Mouse (Mus musculus): Measurements from ENCODE around the gene Aoah. TPM values are rescaled to one million over a fixed set of nuclear protein-coding genes. Genes with fewer than 3 reads are reported as not detected.

The Aoah gene
- polyA plus RNA-seq, 1 experiment: not detected

DNA sequence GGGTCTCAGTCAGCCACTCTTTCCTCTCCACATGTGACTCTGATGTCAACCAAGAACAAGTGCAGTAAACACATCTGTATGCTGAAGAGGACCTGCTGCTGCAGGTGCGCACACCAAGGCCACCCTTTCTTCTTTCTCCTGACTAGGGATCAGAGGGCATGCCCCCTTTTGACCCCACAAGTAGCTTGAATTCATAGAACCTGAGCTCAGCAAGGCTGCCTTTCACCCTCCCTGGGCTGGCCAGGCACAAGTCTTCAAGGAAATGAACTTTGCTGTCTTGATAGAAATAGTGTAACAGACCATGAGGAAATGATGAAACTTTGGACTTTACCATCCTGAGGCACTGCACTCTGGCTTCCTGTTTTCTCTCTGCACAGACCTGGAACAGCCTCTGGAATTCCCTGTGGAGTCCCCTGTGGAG lies 7.1 kb upstream of the Aoah start:
- no peak overlapping the region for H3K4me2 ChIP-seq (ENCODE audit: low read depth)
- H3K36me3 ChIP-seq (ENCODE audit: control insufficient read depth, insufficient read depth): no peaks in the 10 kb centered on the region
- H3K79me2 ChIP-seq (ENCODE audit: control insufficient read depth, insufficient read depth): no peaks in the 10 kb centered on the region
- H3K4me3 ChIP-seq: no peak overlapping the region
- H3K27me3 ChIP-seq (ENCODE audit: control insufficient read depth, insufficient read depth, insufficient read length): no peaks in the 10 kb centered on the region
- TF ChIP-seq TCF3 (IDR thresholded peaks at IDR 0.05; ENCODE audit: insufficient read length, low read depth) (no peak), POLR2AphosphoS2 (IDR thresholded peaks at IDR 0.05; ENCODE audit: insufficient read length, low read depth) (no peak), E2F4 (IDR thresholded peaks at IDR 0.05; ENCODE audit: insufficient read depth) (no peak), REST (IDR thresholded peaks at IDR 0.05; ENCODE audit: insufficient read depth, insufficient read length) (no peak), MYOG (IDR thresholded peaks at IDR 0.05; ENCODE audit: control insufficient read depth in 1 of 3, insufficient read depth in 1 of 3, insufficient read length in 2 of 3, low read depth in 2 of 3) (no peak)
- H3ac ChIP-seq (ENCODE audit: control insufficient read depth, insufficient read length): no peak overlapping the region

DNA sequence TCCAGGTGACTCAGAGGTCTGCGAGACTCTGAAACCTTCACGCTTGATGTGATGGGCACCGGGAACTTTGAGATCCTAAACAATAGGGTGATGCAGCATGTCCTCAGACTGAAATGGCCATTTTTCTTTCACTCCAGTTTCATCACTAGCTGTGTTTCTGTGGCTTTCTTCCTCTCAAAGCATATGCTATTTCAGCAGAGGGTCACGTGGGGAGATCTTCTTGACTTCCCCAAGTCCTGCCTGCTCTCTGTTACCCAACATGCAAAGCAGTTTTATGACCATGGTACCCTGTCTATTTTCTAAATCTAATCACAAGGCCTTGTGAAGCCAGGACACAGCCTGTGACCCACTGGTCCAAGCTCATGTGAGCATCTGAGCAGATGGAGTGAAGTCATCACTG lies 6.0 kb upstream of the Aoah start:
- Histone ChIP-seq H3K79me2 (ENCODE audit: control insufficient read depth, insufficient read depth) (no peaks in the 10 kb centered on the region), H3K36me3 (ENCODE audit: control insufficient read depth, insufficient read depth) (no peaks in the 10 kb centered on the region)

DNA sequence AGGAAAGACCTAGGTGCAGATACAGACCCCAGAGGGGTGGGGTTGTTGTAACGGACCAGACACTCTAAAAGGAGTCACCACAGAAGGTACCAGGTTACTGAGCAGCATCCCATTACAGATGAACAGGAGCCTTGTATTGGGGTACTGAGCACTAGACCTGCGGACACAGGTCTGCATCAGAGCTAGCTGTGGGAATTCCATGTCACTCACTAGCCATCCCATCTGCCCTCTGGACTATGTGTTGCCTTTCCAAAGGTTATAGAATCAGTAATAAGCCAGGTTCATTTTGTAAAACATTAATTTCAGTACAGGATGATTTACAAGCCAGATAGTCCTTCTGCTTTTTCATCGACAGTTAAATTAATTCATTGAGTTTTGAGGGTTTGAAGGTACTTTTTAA lies 2.7 kb downstream of the Aoah start:
- Histone ChIP-seq H3K79me2 (ENCODE audit: control insufficient read depth, insufficient read depth) (no peaks in the 10 kb centered on the region), H3ac (ENCODE audit: control insufficient read depth, insufficient read length) (no peak overlapping the region), H3K36me3 (ENCODE audit: control insufficient read depth, insufficient read depth) (no peaks in the 10 kb centered on the region), H3K4me3 (no peak overlapping the region), H3K4me2 (ENCODE audit: low read depth) (no peak overlapping the region), H3K27me3 (ENCODE audit: control insufficient read depth, insufficient read depth, insufficient read length) (no peaks in the 10 kb centered on the region)
- TF ChIP-seq MYOD1 (IDR thresholded peaks at IDR 0.05; ENCODE audit: control insufficient read depth in 1 of 3, insufficient read length in 2 of 3, low read depth in 2 of 3) (no peak), TCF3 (IDR thresholded peaks at IDR 0.05; ENCODE audit: insufficient read length, low read depth) (no peak), USF1 (IDR thresholded peaks at IDR 0.05; ENCODE audit: low read depth) (no peak), POLR2A (IDR thresholded peaks at IDR 0.05; ENCODE audit: insufficient read length, low read depth) (no peak), REST (IDR thresholded peaks at IDR 0.05; ENCODE audit: insufficient read depth, insufficient read length) (no peak), MYOG (IDR thresholded peaks at IDR 0.05; ENCODE audit: control insufficient read depth in 1 of 3, insufficient read depth in 1 of 3, insufficient read length in 2 of 3, low read depth in 2 of 3) (no peak), TCF12 (IDR thresholded peaks at IDR 0.05; ENCODE audit: insufficient read depth, poor library complexity, severe bottlenecking) (no peak)

More for the DNA sequence above, 6.0 kb upstream of the Aoah start:
- no peak for TF ChIP-seq REST (IDR thresholded peaks at IDR 0.05; ENCODE audit: insufficient read depth, insufficient read length)
- Histone ChIP-seq H3K4me2 (ENCODE audit: low read depth) (no peak overlapping the region), H3K4me3 (no peak overlapping the region), H3ac (ENCODE audit: control insufficient read depth, insufficient read length) (no peak overlapping the region), H3K27me3 (ENCODE audit: control insufficient read depth, insufficient read depth, insufficient read length) (no peaks in the 10 kb centered on the region)

DNA sequence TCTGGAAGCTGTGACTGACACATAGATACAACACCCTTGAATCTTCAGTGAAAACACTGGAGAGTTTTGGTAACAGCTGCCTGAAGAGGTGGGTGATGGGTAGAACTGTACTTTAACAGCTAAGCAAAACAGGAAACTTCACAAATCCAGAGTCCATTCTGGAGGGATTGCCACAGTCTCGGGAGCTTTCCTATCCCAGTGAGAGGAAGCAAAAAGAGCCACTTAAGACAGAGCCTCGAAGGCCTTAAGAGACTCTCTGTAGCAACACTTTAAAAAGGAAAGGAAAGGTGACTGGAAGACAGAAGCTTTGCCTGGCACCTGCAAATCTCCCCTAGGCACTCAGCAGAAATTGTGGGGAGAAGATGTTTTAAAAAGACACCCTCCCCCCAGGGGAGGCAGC lies 4.6 kb downstream of the Aoah start:
- Histone ChIP-seq H3K4me2 (ENCODE audit: low read depth) (no peak overlapping the region), H3ac (ENCODE audit: control insufficient read depth, insufficient read length) (no peak overlapping the region), H3K27me3 (ENCODE audit: control insufficient read depth, insufficient read depth, insufficient read length) (no peaks in the 10 kb centered on the region), H3K79me2 (ENCODE audit: control insufficient read depth, insufficient read depth) (no peaks in the 10 kb centered on the region), H3K4me3 (no peak overlapping the region), H3K36me3 (ENCODE audit: control insufficient read depth, insufficient read depth) (no peaks in the 10 kb centered on the region)
- TF ChIP-seq TCF3 (IDR thresholded peaks at IDR 0.05; ENCODE audit: insufficient read length, low read depth) (no peak), CEBPB (IDR thresholded peaks at IDR 0.05; ENCODE audit: insufficient read depth, poor library complexity, severe bottlenecking) (no peak), REST (IDR thresholded peaks at IDR 0.05; ENCODE audit: insufficient read depth, insufficient read length) (no peak), MYOD1 (IDR thresholded peaks at IDR 0.05; ENCODE audit: control insufficient read depth in 1 of 3, insufficient read length in 2 of 3, low read depth in 2 of 3) (no peak), POLR2A (IDR thresholded peaks at IDR 0.05; ENCODE audit: insufficient read length, low read depth) (no peak)

DNA sequence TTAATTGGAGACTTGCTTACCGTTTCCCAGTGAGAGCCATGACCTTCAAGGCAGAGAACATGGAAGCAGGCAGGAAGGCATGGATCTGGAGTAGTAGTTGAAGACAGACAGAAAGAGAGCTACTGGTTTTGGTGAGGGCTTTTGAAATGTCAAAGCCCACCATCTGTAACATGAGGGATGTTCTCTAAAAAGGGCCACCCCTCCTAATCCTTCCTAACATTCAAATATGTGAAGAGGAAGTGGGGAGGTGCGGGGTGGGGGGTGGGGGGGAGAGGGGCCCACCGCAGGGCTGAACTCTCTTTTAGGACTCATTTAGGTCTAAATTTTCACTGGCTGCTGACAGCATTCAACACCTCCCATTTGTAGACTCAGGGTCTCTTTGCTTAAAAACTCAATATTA lies 5.9 kb downstream of the Aoah start:
- no peaks in the 10 kb centered on the region for H3K36me3 ChIP-seq (ENCODE audit: control insufficient read depth, insufficient read depth)

DNA sequence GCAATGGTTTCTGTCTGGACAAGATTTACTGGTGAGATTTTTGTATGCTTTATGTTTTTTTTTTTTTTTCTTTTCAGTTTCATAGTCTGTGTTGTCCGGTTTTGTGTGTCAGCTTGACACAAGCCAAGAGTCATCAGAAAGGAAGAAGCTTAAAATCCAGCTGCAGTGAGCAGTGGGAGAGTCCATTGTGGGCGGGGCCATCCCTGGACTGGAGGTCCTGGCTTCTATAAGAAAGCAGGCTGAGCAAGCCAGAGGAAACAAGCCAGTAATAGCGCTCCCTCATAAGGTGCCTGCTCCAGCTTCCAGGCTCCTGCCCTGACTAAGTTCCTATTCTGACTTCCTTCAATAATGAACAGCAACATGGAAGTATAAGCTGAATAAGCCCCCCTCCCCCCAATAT lies 6.7 kb downstream of the Aoah start:
- H3K27me3 ChIP-seq (ENCODE audit: control insufficient read depth, insufficient read depth, insufficient read length): no peaks in the 10 kb centered on the region
- no peak overlapping the region for H3ac ChIP-seq (ENCODE audit: control insufficient read depth, insufficient read length)
- no peaks in the 10 kb centered on the region for H3K79me2 ChIP-seq (ENCODE audit: control insufficient read depth, insufficient read depth)
- H3K4me3 ChIP-seq: no peak overlapping the region
- no peaks in the 10 kb centered on the region for H3K36me3 ChIP-seq (ENCODE audit: control insufficient read depth, insufficient read depth)
- no peak overlapping the region for H3K4me2 ChIP-seq (ENCODE audit: low read depth)
- TF ChIP-seq POLR2AphosphoS2 (IDR thresholded peaks at IDR 0.05; ENCODE audit: insufficient read length, low read depth) (no peak), MYOG (IDR thresholded peaks at IDR 0.05; ENCODE audit: control insufficient read depth in 1 of 3, insufficient read depth in 1 of 3, insufficient read length in 2 of 3, low read depth in 2 of 3) (no peak), MYOD1 (IDR thresholded peaks at IDR 0.05; ENCODE audit: control insufficient read depth in 1 of 3, insufficient read length in 2 of 3, low read depth in 2 of 3) (no peak), E2F4 (IDR thresholded peaks at IDR 0.05; ENCODE audit: insufficient read depth) (no peak), USF1 (IDR thresholded peaks at IDR 0.05; ENCODE audit: low read depth) (no peak), TCF3 (IDR thresholded peaks at IDR 0.05; ENCODE audit: insufficient read length, low read depth) (no peak), REST (IDR thresholded peaks at IDR 0.05; ENCODE audit: insufficient read depth, insufficient read length) (no peak), TCF12 (IDR thresholded peaks at IDR 0.05; ENCODE audit: insufficient read depth, poor library complexity, severe bottlenecking) (no peak), SRF (IDR thresholded peaks at IDR 0.05; ENCODE audit: control insufficient read depth, insufficient read length, low read depth) (no peak), CEBPB (IDR thresholded peaks at IDR 0.05; ENCODE audit: insufficient read depth, poor library complexity, severe bottlenecking) (no peak), POLR2A (IDR thresholded peaks at IDR 0.05; ENCODE audit: insufficient read length, low read depth) (no peak)

More for the DNA sequence above, 5.9 kb downstream of the Aoah start:
- Histone ChIP-seq H3K4me2 (ENCODE audit: low read depth) (no peak overlapping the region), H3K79me2 (ENCODE audit: control insufficient read depth, insufficient read depth) (no peaks in the 10 kb centered on the region), H3K27me3 (ENCODE audit: control insufficient read depth, insufficient read depth, insufficient read length) (no peaks in the 10 kb centered on the region), H3K4me3 (no peak overlapping the region), H3ac (ENCODE audit: control insufficient read depth, insufficient read length) (no peak overlapping the region)
- TF ChIP-seq E2F4 (IDR thresholded peaks at IDR 0.05; ENCODE audit: insufficient read depth) (no peak), TCF3 (IDR thresholded peaks at IDR 0.05; ENCODE audit: insufficient read length, low read depth) (no peak), SRF (IDR thresholded peaks at IDR 0.05; ENCODE audit: control insufficient read depth, insufficient read length, low read depth) (no peak), TCF12 (IDR thresholded peaks at IDR 0.05; ENCODE audit: insufficient read depth, poor library complexity, severe bottlenecking) (no peak), POLR2A (IDR thresholded peaks at IDR 0.05; ENCODE audit: insufficient read length, low read depth) (no peak), MYOG (IDR thresholded peaks at IDR 0.05; ENCODE audit: control insufficient read depth in 1 of 3, insufficient read depth in 1 of 3, insufficient read length in 2 of 3, low read depth in 2 of 3) (no peak), CEBPB (IDR thresholded peaks at IDR 0.05; ENCODE audit: insufficient read depth, poor library complexity, severe bottlenecking) (no peak), MAX (IDR thresholded peaks at IDR 0.05; ENCODE audit: low read depth) (no peak), USF1 (IDR thresholded peaks at IDR 0.05; ENCODE audit: low read depth) (no peak), REST (IDR thresholded peaks at IDR 0.05; ENCODE audit: insufficient read depth, insufficient read length) (no peak), MYOD1 (IDR thresholded peaks at IDR 0.05; ENCODE audit: control insufficient read depth in 1 of 3, insufficient read length in 2 of 3, low read depth in 2 of 3) (no peak)

Data from myocyte (in vitro differentiated cells).